Mouse (Mus musculus): ENCODE results near the gene Acd. TPM values are rescaled to one million over a fixed set of nuclear protein-coding genes. Genes with fewer than 3 reads are reported as not detected.

The Acd gene
- polyA plus RNA-seq, 1 experiment from 2014 or later: 97.6 TPM

DNA sequence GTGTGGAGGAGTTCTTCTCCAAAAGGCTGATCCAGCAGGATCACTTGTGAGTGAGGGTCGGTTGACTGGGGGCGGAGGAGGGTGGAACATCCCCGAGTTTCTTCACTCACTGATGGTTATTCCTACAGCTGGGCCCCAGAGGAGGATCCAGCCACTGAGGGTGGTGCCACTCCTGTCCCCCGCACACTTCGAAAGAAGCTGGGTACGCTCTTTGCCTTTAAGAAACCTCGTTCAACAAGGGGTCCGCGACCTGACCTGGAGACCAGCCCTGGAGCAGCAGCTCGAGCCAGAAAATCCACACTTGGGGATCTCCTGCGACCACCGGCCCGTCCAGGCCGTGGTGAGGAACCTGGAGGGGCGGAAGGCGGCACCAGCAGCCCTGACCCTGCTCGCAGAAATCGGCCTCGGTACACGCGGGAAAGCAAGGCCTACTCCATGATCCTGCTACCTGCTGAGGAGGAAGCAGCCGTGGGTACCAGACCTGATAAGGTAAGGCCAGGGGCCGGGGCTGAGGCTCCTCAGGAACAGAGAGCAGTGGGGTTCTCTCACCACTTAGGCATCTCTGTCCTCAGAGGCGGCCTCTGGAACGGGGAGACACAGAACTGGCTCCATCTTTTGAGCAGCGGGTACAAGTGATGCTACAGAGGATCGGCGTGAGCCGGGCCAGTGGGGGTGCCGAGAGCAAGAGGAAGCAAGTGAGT, 5.7 kb downstream of the Acd start:
- ATAC-seq: no peak
- WGBS: 82% methylated on average over 30 of the region's 30 CpGs
- Histone ChIP-seq H3K9me3 (replicated peaks; ENCODE audit: control insufficient read depth, low read length, poor library complexity, severe bottlenecking) (no peaks in the 10 kb centered on the region), H3K36me3 (ENCODE audit: control insufficient read depth, insufficient read depth, low read length) (peaks cover 25% of the 10 kb centered on the region), H3K4me3 (ENCODE audit: low read depth, low read length) (peak overlapping the region; percentile 59), H3K27me3 (ENCODE audit: control insufficient read depth, insufficient read depth, low read depth, low read length) (no peaks in the 10 kb centered on the region), H3K27ac (ENCODE audit: low read length) (peak overlapping the region; percentile 89), H3K4me1 (ENCODE audit: control insufficient read depth, insufficient read depth, low read length) (peaks cover 23% of the 10 kb centered on the region), H3K4me2 (ENCODE audit: low read length) (peak overlapping the region; percentile 69), H3K9ac (ENCODE audit: low read depth, low read length) (peak overlapping the region; percentile 80)

DNA sequence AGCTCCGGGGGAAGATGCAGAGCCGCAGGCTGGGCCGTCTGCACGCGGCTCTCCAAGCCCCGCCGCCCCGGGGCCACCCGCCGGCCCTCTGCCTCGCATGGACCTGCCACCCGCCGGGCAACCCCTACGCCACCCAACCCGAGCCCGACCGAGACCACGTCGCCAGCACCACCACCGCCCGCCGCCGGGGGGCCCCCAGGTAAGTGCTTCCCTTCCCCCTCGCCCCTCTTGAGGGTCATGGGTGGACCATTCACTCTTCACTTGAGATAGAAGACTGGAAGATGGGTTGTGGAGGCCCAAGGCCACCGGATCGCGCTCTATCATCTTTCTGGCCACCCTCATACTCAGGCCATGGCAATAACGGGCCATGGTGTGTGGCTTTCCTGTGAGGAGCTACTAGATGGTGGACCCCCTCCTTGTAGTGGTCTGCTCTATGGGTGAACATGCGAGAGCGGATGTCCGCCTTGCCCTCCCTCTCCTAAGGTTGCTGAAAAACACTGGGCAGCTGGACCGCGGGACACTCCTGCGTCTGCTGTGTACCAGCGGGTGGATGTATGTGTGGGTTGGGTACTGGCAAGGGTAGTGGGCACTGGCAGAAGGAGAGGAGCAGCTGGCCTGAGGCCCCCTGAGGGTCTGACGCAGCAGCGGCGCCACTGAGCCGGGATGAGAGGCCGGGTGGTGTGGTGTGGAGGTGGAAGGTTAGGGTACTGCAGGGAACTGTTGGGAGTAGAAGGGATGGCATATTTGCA, 6.7 kb downstream of the Acd start:
- Histone ChIP-seq H3K4me1 (ENCODE audit: control insufficient read depth, insufficient read depth, low read length) (peaks cover 15% of the 10 kb centered on the region), H3K27ac (ENCODE audit: low read length) (peak overlapping the region; percentile 89), H3K9me3 (replicated peaks; ENCODE audit: control insufficient read depth, low read length, poor library complexity, severe bottlenecking) (no peaks in the 10 kb centered on the region), H3K36me3 (ENCODE audit: control insufficient read depth, insufficient read depth, low read length) (peaks cover 25% of the 10 kb centered on the region), H3K4me2 (ENCODE audit: low read length) (peak overlapping the region; percentile 69), H3K9ac (ENCODE audit: low read depth, low read length) (peak overlapping the region; percentile 80), H3K4me3 (ENCODE audit: low read depth, low read length) (peak overlapping the region; percentile 59), H3K27me3 (ENCODE audit: control insufficient read depth, insufficient read depth, low read depth, low read length) (no peaks in the 10 kb centered on the region)
- ATAC-seq: peak; percentile 68
- 7% methylated on average over 28 of the region's 40 CpGs for whole genome bisulfite sequencing

GRCm38 (mm10) chr8:105693648-105694047, 7.3 kb downstream of the Acd start:
- H3K9ac ChIP-seq (ENCODE audit: low read depth, low read length): peak overlapping the region; percentile 80
- H3K27me3 ChIP-seq (ENCODE audit: control insufficient read depth, insufficient read depth, low read depth, low read length): no peaks in the 10 kb centered on the region
- peak; percentile 73 for ATAC-seq
- H3K4me2 ChIP-seq (ENCODE audit: low read length): peak overlapping the region; percentile 69
- 2% methylated on average over 30 of the region's 30 CpGs for WGBS
- peak overlapping the region; percentile 59 for H3K4me3 ChIP-seq (ENCODE audit: low read depth, low read length)
- H3K4me1 ChIP-seq (ENCODE audit: control insufficient read depth, insufficient read depth, low read length): peaks cover 15% of the 10 kb centered on the region
- H3K36me3 ChIP-seq (ENCODE audit: control insufficient read depth, insufficient read depth, low read length): peaks cover 22% of the 10 kb centered on the region
- no peaks in the 10 kb centered on the region for H3K9me3 ChIP-seq (replicated peaks; ENCODE audit: control insufficient read depth, low read length, poor library complexity, severe bottlenecking)
- peak overlapping the region; percentile 89 for H3K27ac ChIP-seq (ENCODE audit: low read length)

- 94% methylated on average over 11 of the region's 11 CpGs for WGBS
- H3K4me1 ChIP-seq (ENCODE audit: control insufficient read depth, insufficient read depth, low read length): peaks cover 15% of the 10 kb centered on the region
- H3K27me3 ChIP-seq (ENCODE audit: control insufficient read depth, insufficient read depth, low read depth, low read length): no peaks in the 10 kb centered on the region
- no peaks in the 10 kb centered on the region for H3K9me3 ChIP-seq (replicated peaks; ENCODE audit: control insufficient read depth, low read length, poor library complexity, severe bottlenecking)
- no peak for ATAC-seq
- H3K36me3 ChIP-seq (ENCODE audit: control insufficient read depth, insufficient read depth, low read length): peaks cover 14% of the 10 kb centered on the region
- no peak overlapping the region for H3K4me3 ChIP-seq (ENCODE audit: low read depth, low read length)
- H3K4me2 ChIP-seq (ENCODE audit: low read length): no peak overlapping the region
- H3K27ac ChIP-seq (ENCODE audit: low read length): no peak overlapping the region
- H3K9ac ChIP-seq (ENCODE audit: low read depth, low read length): no peak overlapping the region
Measured at GRCm38 (mm10) chr8:105692449-105693182, 8.3 kb downstream of the Acd start.

DNA sequence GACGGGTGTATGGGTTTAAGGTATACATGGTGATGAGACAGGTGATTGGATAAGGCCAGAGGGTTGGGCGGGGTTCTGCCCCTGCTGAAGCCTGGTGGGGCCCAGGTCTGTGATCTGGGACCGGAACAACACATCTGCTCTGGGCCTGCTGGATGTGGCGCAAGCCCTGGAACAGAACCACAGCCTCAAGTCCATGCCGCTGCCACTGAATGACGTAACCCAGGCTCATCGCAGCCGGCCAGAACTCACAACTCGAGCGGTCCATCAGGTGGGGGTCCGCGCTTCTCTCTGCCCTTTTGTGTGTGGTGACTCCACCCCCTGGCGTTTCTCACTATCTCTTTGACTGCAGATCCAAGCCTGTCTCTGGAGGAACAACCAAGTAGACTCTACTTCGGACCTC, 9.9 kb downstream of the Acd start:
- Histone ChIP-seq H3K9me3 (replicated peaks; ENCODE audit: control insufficient read depth, low read length, poor library complexity, severe bottlenecking) (no peaks in the 10 kb centered on the region), H3K4me3 (ENCODE audit: low read depth, low read length) (no peak overlapping the region), H3K4me1 (ENCODE audit: control insufficient read depth, insufficient read depth, low read length) (peaks cover 15% of the 10 kb centered on the region), H3K9ac (ENCODE audit: low read depth, low read length) (no peak overlapping the region), H3K36me3 (ENCODE audit: control insufficient read depth, insufficient read depth, low read length) (0 out of 2 replicates have a peak, but pooled peaks cover 3% of the 10 kb centered on the region), H3K4me2 (ENCODE audit: low read length) (no peak overlapping the region), H3K27ac (ENCODE audit: low read length) (no peak overlapping the region), H3K27me3 (ENCODE audit: control insufficient read depth, insufficient read depth, low read depth, low read length) (no peaks in the 10 kb centered on the region)
- no peak for ATAC-seq
- 86% methylated on average over 14 of the region's 14 CpGs for WGBS

GRCm38 (mm10) chr8:105689983-105690360, 10.9 kb downstream of the Acd start:
- H3K27ac ChIP-seq (ENCODE audit: low read length): no peak overlapping the region
- H3K27me3 ChIP-seq (ENCODE audit: control insufficient read depth, insufficient read depth, low read depth, low read length): no peaks in the 10 kb centered on the region
- no peak overlapping the region for H3K4me3 ChIP-seq (ENCODE audit: low read depth, low read length)
- H3K4me2 ChIP-seq (ENCODE audit: low read length): no peak overlapping the region
- H3K9ac ChIP-seq (ENCODE audit: low read depth, low read length): no peak overlapping the region
- WGBS: 89% methylated on average over 9 of the region's 9 CpGs
- H3K4me1 ChIP-seq (ENCODE audit: control insufficient read depth, insufficient read depth, low read length): peaks cover 9% of the 10 kb centered on the region
- ATAC-seq: no peak
- H3K36me3 ChIP-seq (ENCODE audit: control insufficient read depth, insufficient read depth, low read length): no peaks in the 10 kb centered on the region
- H3K9me3 ChIP-seq (replicated peaks; ENCODE audit: control insufficient read depth, low read length, poor library complexity, severe bottlenecking): no peaks in the 10 kb centered on the region

- no peak overlapping the region for H3K27ac ChIP-seq (ENCODE audit: low read length)
- 0 out of 2 replicates have a peak, but pooled peaks cover 5% of the 10 kb centered on the region for H3K4me1 ChIP-seq (ENCODE audit: control insufficient read depth, insufficient read depth, low read length)
- H3K4me3 ChIP-seq (ENCODE audit: low read depth, low read length): no peak overlapping the region
- no peaks in the 10 kb centered on the region for H3K27me3 ChIP-seq (ENCODE audit: control insufficient read depth, insufficient read depth, low read depth, low read length)
- no peak for ATAC-seq
- WGBS: 59% methylated on average over 35 of the region's 35 CpGs
- H3K4me2 ChIP-seq (ENCODE audit: low read length): no peak overlapping the region
- no peaks in the 10 kb centered on the region for H3K36me3 ChIP-seq (ENCODE audit: control insufficient read depth, insufficient read depth, low read length)
- no peaks in the 10 kb centered on the region for H3K9me3 ChIP-seq (replicated peaks; ENCODE audit: control insufficient read depth, low read length, poor library complexity, severe bottlenecking)
- H3K9ac ChIP-seq (ENCODE audit: low read depth, low read length): no peak overlapping the region
Measured at GRCm38 (mm10) chr8:105689256-105689982, 11.5 kb downstream of the Acd start.

DNA sequence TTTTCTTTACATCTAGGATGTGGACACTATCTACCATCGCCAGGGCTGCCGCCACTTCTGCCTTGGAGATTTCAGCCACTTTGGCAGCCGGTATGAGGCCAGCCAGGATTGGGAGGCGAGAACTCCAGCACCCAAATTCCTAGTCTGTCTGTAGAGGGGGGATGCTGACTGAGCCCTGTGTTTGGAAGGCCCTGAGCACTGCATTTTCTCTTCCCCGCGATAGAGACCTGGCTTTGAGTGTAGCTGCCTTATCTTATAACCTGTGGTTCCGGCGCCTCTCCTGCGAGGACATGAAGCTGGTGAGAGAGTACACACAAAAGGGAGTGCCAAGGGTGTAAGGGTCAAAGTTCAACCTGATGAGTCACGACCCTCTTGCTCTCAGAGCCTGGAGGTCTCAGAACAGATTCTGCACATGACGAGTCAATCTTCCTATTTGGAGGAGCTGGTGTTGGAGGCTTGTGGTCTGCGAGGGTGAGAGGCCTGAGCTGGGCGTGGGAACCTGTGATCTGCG, 12.6 kb downstream of the Acd start:
- 72% methylated on average over 14 of the region's 14 CpGs for whole genome bisulfite sequencing
- 0 out of 2 replicates have a peak, but pooled peaks cover 2% of the 10 kb centered on the region for H3K4me1 ChIP-seq (ENCODE audit: control insufficient read depth, insufficient read depth, low read length)
- H3K4me2 ChIP-seq (ENCODE audit: low read length): no peak overlapping the region
- no peak overlapping the region for H3K27ac ChIP-seq (ENCODE audit: low read length)
- 0 out of 2 replicates have a peak, but pooled peaks cover 3% of the 10 kb centered on the region for H3K36me3 ChIP-seq (ENCODE audit: control insufficient read depth, insufficient read depth, low read length)
- no peak overlapping the region for H3K4me3 ChIP-seq (ENCODE audit: low read depth, low read length)
- no peak overlapping the region for H3K9ac ChIP-seq (ENCODE audit: low read depth, low read length)
- ATAC-seq: no peak
- H3K27me3 ChIP-seq (ENCODE audit: control insufficient read depth, insufficient read depth, low read depth, low read length): no peaks in the 10 kb centered on the region
- H3K9me3 ChIP-seq (replicated peaks; ENCODE audit: control insufficient read depth, low read length, poor library complexity, severe bottlenecking): no peaks in the 10 kb centered on the region
